Mouse (Mus musculus): ENCODE data around the gene Fam155a.

Fam155a gene

DNA sequence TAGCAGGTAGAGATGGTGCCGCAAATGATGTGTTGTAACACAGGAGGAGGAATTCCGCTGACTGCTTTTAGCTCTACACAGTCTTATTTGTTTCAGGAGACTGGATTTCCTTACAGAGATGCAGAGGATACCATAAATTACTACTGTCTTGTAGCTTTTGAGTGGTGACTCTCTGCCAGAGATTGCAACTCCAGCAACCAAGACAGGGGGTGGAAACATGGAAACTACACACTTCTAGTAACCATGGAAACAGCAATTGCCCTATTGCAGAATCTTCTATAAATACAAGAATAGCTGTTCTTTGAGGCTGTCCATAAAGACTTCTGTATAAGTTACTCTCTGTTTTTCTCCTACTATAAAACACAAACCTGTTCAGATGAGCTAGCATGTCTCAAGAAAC is 76.2 kb downstream of the Fam155a start:
- ATAC-seq (ENCODE audit: insufficient number of reproducible peaks, low FRiP score, low TSS enrichment), result no peak

DNA sequence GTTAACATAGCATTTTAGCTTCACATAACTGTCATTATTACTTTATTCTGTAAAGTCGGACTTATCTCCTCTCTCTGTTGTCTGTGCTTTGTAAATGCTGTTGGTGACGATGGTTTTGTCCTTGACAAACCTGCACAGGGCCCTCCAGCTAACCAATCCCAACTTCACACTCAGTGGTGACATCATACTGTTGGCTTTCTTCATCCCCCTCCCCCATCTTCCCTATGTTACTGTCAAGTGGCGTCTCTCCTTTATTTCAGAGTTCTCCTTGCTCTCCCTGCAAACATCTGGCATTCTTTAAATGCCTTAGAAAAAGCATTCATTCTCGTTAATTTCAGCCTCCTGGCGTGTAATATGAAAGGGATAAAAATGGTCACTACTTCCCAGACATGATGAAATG is 78.6 kb downstream of the Fam155a start:
- no peak for ATAC-seq (ENCODE audit: insufficient number of reproducible peaks, low FRiP score, low TSS enrichment)

GRCm38 (mm10) chr8:9660014-9660413 is 110.9 kb downstream of the Fam155a start:
- peak; percentile 55 for ATAC-seq (ENCODE audit: insufficient number of reproducible peaks, low FRiP score, low TSS enrichment)

- ATAC-seq (ENCODE audit: insufficient number of reproducible peaks, low FRiP score, low TSS enrichment), result no peak
Observed at GRCm38 (mm10) chr8:9656901-9657300, 114.1 kb downstream of the Fam155a start.

GRCm38 (mm10) chr8:9654826-9655225 is 116.1 kb downstream of the Fam155a start:
- ATAC-seq (ENCODE audit: insufficient number of reproducible peaks, low FRiP score, low TSS enrichment), result no peak

- no peak for ATAC-seq (ENCODE audit: insufficient number of reproducible peaks, low FRiP score, low TSS enrichment)
Observed at GRCm38 (mm10) chr8:9653643-9654042, 117.3 kb downstream of the Fam155a start.

DNA sequence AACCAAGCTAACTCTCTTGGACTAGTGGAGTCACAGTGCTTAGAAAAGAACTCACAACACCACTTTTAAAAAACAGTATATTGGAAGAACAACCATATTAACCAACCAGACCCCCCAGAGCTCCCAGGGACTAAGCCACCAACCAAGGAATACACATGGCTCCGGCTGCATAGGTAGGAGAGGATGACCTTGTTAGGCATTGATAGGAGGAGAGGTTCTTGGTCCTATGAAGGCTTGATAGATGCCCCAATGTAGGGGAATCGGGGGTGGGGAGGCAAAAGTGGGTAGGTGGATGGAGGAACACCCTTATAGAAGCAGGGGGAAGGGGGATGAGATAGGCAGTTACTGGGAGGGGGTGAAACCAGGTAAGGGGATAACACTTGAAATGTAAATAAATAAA is 132.8 kb downstream of the Fam155a start:
- ATAC-seq (ENCODE audit: insufficient number of reproducible peaks, low FRiP score, low TSS enrichment), result no peak

GRCm38 (mm10) chr8:9635240-9635639 is 135.7 kb downstream of the Fam155a start:
- no peak for ATAC-seq (ENCODE audit: insufficient number of reproducible peaks, low FRiP score, low TSS enrichment)

DNA sequence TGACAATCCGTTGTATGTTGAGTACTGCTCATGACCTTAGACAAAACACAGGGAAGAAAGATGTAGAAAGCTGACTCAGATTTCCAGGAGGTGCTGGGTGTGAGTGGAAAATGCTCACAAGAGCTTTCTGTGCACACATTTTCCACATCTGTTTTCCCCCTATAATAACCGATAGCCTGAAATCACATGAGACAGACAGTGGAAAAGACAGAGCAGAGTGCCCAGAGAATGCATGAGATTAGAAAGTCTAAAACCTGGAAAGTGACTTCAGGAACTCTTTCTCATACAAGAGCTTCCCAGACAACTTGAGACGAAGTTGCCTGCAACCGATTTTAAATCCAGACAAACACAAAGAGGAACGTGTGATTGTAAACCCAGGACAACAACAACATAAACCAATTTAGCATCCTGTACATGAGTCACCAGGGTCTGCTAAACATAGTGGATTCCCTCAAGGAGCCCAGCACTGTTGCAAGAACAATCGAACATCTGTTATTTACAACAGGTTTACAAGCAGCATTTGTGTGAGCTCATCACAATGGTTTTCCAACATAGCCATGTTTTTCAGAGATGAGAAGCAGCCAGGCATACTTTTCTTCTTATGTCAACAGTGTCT is 163.8 kb downstream of the Fam155a start:
- no peak for ATAC-seq (ENCODE audit: insufficient number of reproducible peaks, low FRiP score, low TSS enrichment)

- ATAC-seq (ENCODE audit: insufficient number of reproducible peaks, low FRiP score, low TSS enrichment), result no peak
Observed at GRCm38 (mm10) chr8:9596003-9596402, 175.0 kb downstream of the Fam155a start.

- no peak for ATAC-seq (ENCODE audit: insufficient number of reproducible peaks, low FRiP score, low TSS enrichment)
Observed at GRCm38 (mm10) chr8:9581836-9582235, 189.1 kb downstream of the Fam155a start.

GRCm38 (mm10) chr8:9580192-9580591 is 190.8 kb downstream of the Fam155a start:
- peak; percentile 40; the same call in 1 of the 2 replicates for ATAC-seq (ENCODE audit: insufficient number of reproducible peaks, low FRiP score, low TSS enrichment)

GRCm38 (mm10) chr8:9571977-9572376 is 199.0 kb downstream of the Fam155a start:
- ATAC-seq (ENCODE audit: insufficient number of reproducible peaks, low FRiP score, low TSS enrichment), result no peak

GRCm38 (mm10) chr8:9569516-9570170 is 201.3 kb downstream of the Fam155a start:
- peak; percentile 90 for ATAC-seq (ENCODE audit: insufficient number of reproducible peaks, low FRiP score, low TSS enrichment)

DNA sequence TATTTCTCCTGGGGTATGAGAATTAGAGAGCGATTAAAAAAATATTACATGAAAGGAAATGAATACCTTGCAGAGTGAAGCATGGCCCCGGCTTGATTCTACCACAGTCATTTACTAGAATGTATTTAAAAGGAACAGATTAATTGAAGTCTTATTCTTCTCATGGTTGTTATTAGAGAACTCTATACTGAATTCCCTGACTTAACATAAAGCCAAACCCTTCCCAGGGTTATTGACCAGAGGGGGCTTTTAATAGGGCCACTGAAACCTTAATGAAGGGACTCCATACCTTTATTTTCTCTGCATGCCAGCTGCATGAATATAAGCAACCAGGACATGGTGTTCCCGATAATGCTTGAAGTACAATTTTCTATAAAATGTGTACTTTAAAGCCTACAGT is 221.8 kb downstream of the Fam155a start:
- ATAC-seq (ENCODE audit: insufficient number of reproducible peaks, low FRiP score, low TSS enrichment), result no peak

GRCm38 (mm10) chr8:9547558-9547954 is 223.4 kb downstream of the Fam155a start:
- ATAC-seq (ENCODE audit: insufficient number of reproducible peaks, low FRiP score, low TSS enrichment), result no peak

DNA sequence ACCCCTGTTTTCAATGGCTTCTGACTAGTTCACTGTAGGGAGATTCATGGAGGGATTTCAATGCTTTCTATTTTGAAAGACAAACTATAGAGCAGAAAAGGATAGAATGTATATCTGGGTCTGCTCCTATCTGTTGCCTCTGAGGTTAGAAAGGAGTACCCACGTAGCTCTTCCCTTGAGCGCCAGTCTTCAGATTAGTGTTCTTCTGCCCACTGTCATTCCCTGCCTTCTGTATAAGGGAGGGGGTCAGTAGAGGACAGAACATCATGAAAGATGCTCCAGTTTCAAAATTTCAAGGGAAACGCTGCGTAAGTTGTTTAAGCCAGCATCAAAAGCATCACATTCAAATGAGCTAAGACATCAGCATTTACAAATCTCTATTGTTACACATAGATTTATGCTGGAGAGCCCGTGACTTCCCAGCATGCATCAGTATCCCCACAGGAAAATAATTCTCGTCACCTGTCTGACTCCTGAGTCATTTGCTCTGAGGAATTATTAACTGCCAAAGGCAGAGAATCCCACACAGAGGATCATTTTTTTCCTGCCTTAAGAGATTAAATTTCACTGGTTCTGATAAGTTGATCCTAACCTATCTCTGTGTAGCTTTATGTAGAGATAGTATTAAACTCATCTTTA is 223.9 kb downstream of the Fam155a start:
- no peak for ATAC-seq (ENCODE audit: insufficient number of reproducible peaks, low FRiP score, low TSS enrichment)

GRCm38 (mm10) chr8:9546429-9546828 is 224.5 kb downstream of the Fam155a start:
- no peak for ATAC-seq (ENCODE audit: insufficient number of reproducible peaks, low FRiP score, low TSS enrichment)

- no peak for ATAC-seq (ENCODE audit: insufficient number of reproducible peaks, low FRiP score, low TSS enrichment)
Observed at GRCm38 (mm10) chr8:9545665-9546064, 225.3 kb downstream of the Fam155a start.

GRCm38 (mm10) chr8:9535730-9536372 is 235.1 kb downstream of the Fam155a start:
- peak; percentile 45; the same call in 1 of the 2 replicates for ATAC-seq (ENCODE audit: insufficient number of reproducible peaks, low FRiP score, low TSS enrichment)

GRCm38 (mm10) chr8:9526515-9526914 is 244.4 kb downstream of the Fam155a start:
- ATAC-seq (ENCODE audit: insufficient number of reproducible peaks, low FRiP score, low TSS enrichment), result no peak

Data from cerebellum, adult (tissue).